Comparison of ENCODE assay signal across 13 mouse cellular contexts in genomic region chr4:45799956-45800537, GRCm38 (mm10). TPM values are rescaled to one million over a fixed set of nuclear protein-coding genes. Genes with fewer than 3 reads are reported as not detected.
DNase-seq lines count a peak whose midpoint lies in the region; ATAC-seq and TF ChIP-seq lines count a peak whose summit lies in the region.
"Had no signal": no experiment of that assay in that cellular context is flagged by ENCODE, and none has a peak within 500 bp of the region (broad histone marks: within the 10 kb centered on the region; RNA-seq: fewer than 3 reads in every experiment).

No protein-coding gene starts in this region.

- intact Hi-C loops in gastrocnemius, adult 2 months (cut with DNase I): no loop called here

- peaks cover 15% of the 10 kb centered on the region for H3K36me3 ChIP-seq in forebrain, postnatal 0 days (ENCODE audit: insufficient read depth)
- H3K36me3 ChIP-seq in forebrain, embryonic 12.5 days (replicated peaks): peaks cover 19% of the 10 kb centered on the region
- no peaks in the 10 kb centered on the region for H3K36me3 ChIP-seq in kidney, embryonic 15.5 days
- peaks cover 23% of the 10 kb centered on the region for H3K36me3 ChIP-seq in intestine, embryonic 14.5 days (ENCODE audit: control insufficient read depth, insufficient read depth, low read length)
- peaks cover 9% of the 10 kb centered on the region; the same call in 1 of the 2 replicates for H3K36me3 ChIP-seq in neural tube, embryonic 12.5 days
- H3K36me3 ChIP-seq: limb, embryonic 15.5 days had no signal

- ATAC-seq in forebrain, postnatal 0 days: no peak
- no peak for ATAC-seq in forebrain, embryonic 12.5 days (ENCODE audit: low FRiP score)
- no peak for ATAC-seq in kidney, embryonic 15.5 days (replicated peaks; ENCODE audit: low FRiP score)
- ATAC-seq in intestine, embryonic 14.5 days (replicated peaks; ENCODE audit: low FRiP score, low TSS enrichment, low read depth): no peak
- no peak for ATAC-seq in neural tube, embryonic 12.5 days (ENCODE audit: low FRiP score, low read depth)

- no peak for DNase-seq in forebrain, postnatal 0 days
- no peak for DNase-seq in kidney, adult 18-20 months
- no peak for DNase-seq in intestine, embryonic 14.5 days (ENCODE audit: low spot score)
- no peak for DNase-seq in layer of hippocampus, adult 18-20 months (ENCODE audit: low spot score in 2 of 2)
- DNase-seq in gastrocnemius, adult 2 months: no peak
- DNase-seq: kidney, postnatal 14 days had no signal

- peaks cover 20% of the 10 kb centered on the region for H3K4me1 ChIP-seq in forebrain, postnatal 0 days (ENCODE audit: insufficient read depth)
- peaks cover 23% of the 10 kb centered on the region for H3K4me1 ChIP-seq in forebrain, embryonic 12.5 days
- H3K4me1 ChIP-seq in kidney, embryonic 15.5 days: peaks cover 25% of the 10 kb centered on the region
- peaks cover 28% of the 10 kb centered on the region for H3K4me1 ChIP-seq in intestine, embryonic 14.5 days (replicated peaks; ENCODE audit: control insufficient read depth, insufficient read depth, low read length)
- H3K4me1 ChIP-seq in neural tube, embryonic 12.5 days: peaks cover 13% of the 10 kb centered on the region

- H3K27me3 ChIP-seq in forebrain, postnatal 0 days (ENCODE audit: insufficient read depth, low read length): no peaks in the 10 kb centered on the region
- peaks cover 4% of the 10 kb centered on the region; the same call in 1 of the 2 replicates for H3K27me3 ChIP-seq in forebrain, embryonic 12.5 days
- H3K27me3 ChIP-seq in kidney, embryonic 15.5 days: 0 out of 2 replicates have a peak, but pooled peaks cover 3% of the 10 kb centered on the region
- no peaks in the 10 kb centered on the region for H3K27me3 ChIP-seq in intestine, embryonic 14.5 days (replicated peaks; ENCODE audit: control insufficient read depth, insufficient read depth, low read length)
- H3K27me3 ChIP-seq in neural tube, embryonic 12.5 days (replicated peaks): no peaks in the 10 kb centered on the region

- H3K9me3 ChIP-seq in forebrain, postnatal 0 days (ENCODE audit: low read length): no peaks in the 10 kb centered on the region
- H3K9me3 ChIP-seq in forebrain, embryonic 12.5 days: no peaks in the 10 kb centered on the region
- H3K9me3 ChIP-seq in kidney, embryonic 15.5 days (replicated peaks): no peaks in the 10 kb centered on the region
- H3K9me3 ChIP-seq in intestine, embryonic 14.5 days (ENCODE audit: control insufficient read depth, low read length): no peaks in the 10 kb centered on the region
- H3K9me3 ChIP-seq in neural tube, embryonic 12.5 days: no peaks in the 10 kb centered on the region
- H3K9me3 ChIP-seq: limb, embryonic 15.5 days had no signal

- H3K4me2 ChIP-seq in forebrain, postnatal 0 days (ENCODE audit: low read depth): peak overlapping the region; percentile 79
- no peak overlapping the region for H3K4me2 ChIP-seq in forebrain, embryonic 12.5 days
- 0 out of 2 replicates have a peak overlapping the region, but pooled peaks have one; percentile 86 for H3K4me2 ChIP-seq in kidney, embryonic 15.5 days
- peak overlapping the region; percentile 57 for H3K4me2 ChIP-seq in intestine, embryonic 14.5 days (ENCODE audit: low read length)
- H3K4me2 ChIP-seq in neural tube, embryonic 12.5 days (replicated peaks): 0 out of 2 replicates have a peak overlapping the region, but pooled peaks have one; percentile 9

- no peak overlapping the region for H3K4me3 ChIP-seq in forebrain, postnatal 0 days (ENCODE audit: low read depth, low read length)
- H3K4me3 ChIP-seq in forebrain, embryonic 12.5 days (replicated peaks): no peak overlapping the region
- H3K4me3 ChIP-seq in kidney, embryonic 15.5 days (replicated peaks): no peak overlapping the region
- H3K4me3 ChIP-seq in intestine, embryonic 14.5 days (ENCODE audit: low read depth, low read length): peak overlapping the region; percentile 49
- H3K4me3 ChIP-seq in neural tube, embryonic 12.5 days: no peak overlapping the region
- H3K4me3 ChIP-seq in gastrocnemius, adult 2 months: no peak overlapping the region

- H3K27ac ChIP-seq in forebrain, postnatal 0 days (ENCODE audit: low read depth, low read length): no peak overlapping the region
- no peak overlapping the region for H3K27ac ChIP-seq in forebrain, embryonic 12.5 days
- no peak overlapping the region for H3K27ac ChIP-seq in kidney, embryonic 15.5 days
- H3K27ac ChIP-seq in intestine, embryonic 14.5 days (ENCODE audit: low read depth): peak overlapping the region; percentile 73
- no peak overlapping the region for H3K27ac ChIP-seq in neural tube, embryonic 12.5 days
- no peak overlapping the region for H3K27ac ChIP-seq in gastrocnemius, adult 2 months
- H3K27ac ChIP-seq: limb, embryonic 15.5 days had no signal

- H3K9ac ChIP-seq in forebrain, postnatal 0 days: no peak overlapping the region
- no peak overlapping the region for H3K9ac ChIP-seq in forebrain, embryonic 12.5 days
- H3K9ac ChIP-seq in kidney, embryonic 15.5 days: no peak overlapping the region
- no peak overlapping the region for H3K9ac ChIP-seq in intestine, embryonic 14.5 days (ENCODE audit: low read length)
- H3K9ac ChIP-seq in neural tube, embryonic 12.5 days: no peak overlapping the region
- H3K9ac ChIP-seq: limb, embryonic 15.5 days had no signal

- no peak for TF ChIP-seq CTCF in forebrain, postnatal 0 days (IDR thresholded peaks at IDR 0.05; ENCODE audit: low read depth)
- no peak for TF ChIP-seq CTCF in gastrocnemius, adult 2 months (IDR thresholded peaks at IDR 0.05)

- WGBS in forebrain, postnatal 0 days: 43% methylated on average over 3 of the region's 3 CpGs
- WGBS in forebrain, embryonic 12.5 days: 39% methylated on average over 3 of the region's 3 CpGs
- 11% methylated on average over 3 of the region's 3 CpGs for WGBS in kidney, embryonic 15.5 days
- WGBS in intestine, embryonic 14.5 days: 10% methylated on average over 3 of the region's 3 CpGs
- WGBS in neural tube, embryonic 12.5 days: 20% methylated on average over 3 of the region's 3 CpGs

RNA-seq across cellular contexts. Expression of gene Aldh1b1, which starts 1.2 kb away (rescaled TPM):
- 56.4 and 57.6 TPM in 2 replicates for total RNA-seq in forebrain, postnatal 0 days (2014; rRNA removed)
- 37.1 and 39.2 TPM in 2 replicates for polyA plus RNA-seq in forebrain, postnatal 0 days (2015; fragmentation: Nextera tagmentation; extraction: Ambion mirVana)
- polyA plus RNA-seq in forebrain, embryonic 12.5 days (2016; fragmentation: Nextera tagmentation; extraction: Ambion mirVana): 9.7 and 11.3 TPM in 2 replicates
- polyA plus RNA-seq in kidney, embryonic 15.5 days (2015; fragmentation: Nextera tagmentation; extraction: Ambion mirVana): 10.8 and 11.2 TPM in 2 replicates
- polyA plus RNA-seq in intestine, embryonic 14.5 days (2014; fragmentation: Nextera tagmentation; extraction: Ambion mirVana): 96.9 and 115 TPM in 2 replicates
- 11.0 and 11.4 TPM in 2 replicates for polyA plus RNA-seq in neural tube, embryonic 12.5 days (2016; fragmentation: Nextera tagmentation; extraction: Ambion mirVana)
- 1 to 10 TPM; 7.4 to 8.5 TPM for total RNA-seq in layer of hippocampus, adult 18-20 months (2021)
- under 1 TPM; 0.23 to 0.95 TPM for total RNA-seq in gastrocnemius, adult 2 months (2021)
- polyA plus RNA-seq: C2C12 had no signal

RNA-seq across cellular contexts. Expression of gene Igfbpl1, which starts 26.7 kb away (rescaled TPM):
- total RNA-seq in forebrain, postnatal 0 days (2014; rRNA removed): 102 and 123 TPM in 2 replicates
- polyA plus RNA-seq in forebrain, postnatal 0 days (2015; fragmentation: Nextera tagmentation; extraction: Ambion mirVana): 41.0 and 55.1 TPM in 2 replicates
- 55.9 and 74.5 TPM in 2 replicates for polyA plus RNA-seq in forebrain, embryonic 12.5 days (2016; fragmentation: Nextera tagmentation; extraction: Ambion mirVana)
- 0.06 and 0.10 TPM in 2 replicates for polyA plus RNA-seq in kidney, embryonic 15.5 days (2015; fragmentation: Nextera tagmentation; extraction: Ambion mirVana)
- polyA plus RNA-seq in intestine, embryonic 14.5 days (2014; fragmentation: Nextera tagmentation; extraction: Ambion mirVana): 0.67 and 1.3 TPM in 2 replicates
- 63.2 and 74.6 TPM in 2 replicates for polyA plus RNA-seq in neural tube, embryonic 12.5 days (2016; fragmentation: Nextera tagmentation; extraction: Ambion mirVana)
- 1 to 10 TPM in 1 of 2 experiments, under 1 TPM in 1; 0.43 to 1.4 TPM for total RNA-seq in layer of hippocampus, adult 18-20 months (2021)
- total RNA-seq in gastrocnemius, adult 2 months (2021): not detected
- total RNA-seq: hematopoietic stem cell, adult 5-6 weeks; megakaryocyte progenitor cell, adult 5-6 weeks had no signal
- polyA plus RNA-seq: C2C12 had no signal

RNA-seq across cellular contexts. Expression of gene Stra6l, which starts 48.4 kb away (rescaled TPM):
- total RNA-seq in forebrain, postnatal 0 days (2014; rRNA removed): 0.29 and 0.46 TPM in 2 replicates
- 0.38 and 0.47 TPM in 2 replicates for polyA plus RNA-seq in forebrain, postnatal 0 days (2015; fragmentation: Nextera tagmentation; extraction: Ambion mirVana)
- 0.65 and 1.2 TPM in 2 replicates for polyA plus RNA-seq in forebrain, embryonic 12.5 days (2016; fragmentation: Nextera tagmentation; extraction: Ambion mirVana)
- polyA plus RNA-seq in kidney, embryonic 15.5 days (2015; fragmentation: Nextera tagmentation; extraction: Ambion mirVana): 0.57 and 0.84 TPM in 2 replicates
- polyA plus RNA-seq in intestine, embryonic 14.5 days (2014; fragmentation: Nextera tagmentation; extraction: Ambion mirVana): 6.9 and 8.7 TPM in 2 replicates
- polyA plus RNA-seq in neural tube, embryonic 12.5 days (2016; fragmentation: Nextera tagmentation; extraction: Ambion mirVana): 7.3 and 7.8 TPM in 2 replicates
- total RNA-seq in layer of hippocampus, adult 18-20 months (2021): not detected
- total RNA-seq in gastrocnemius, adult 2 months (2021): not detected
- total RNA-seq: hematopoietic stem cell, adult 5-6 weeks; megakaryocyte progenitor cell, adult 5-6 weeks had no signal
- polyA plus RNA-seq: C2C12 had no signal

Comparison
In these comparisons a context has a peak if more than half of its experiments do, and no peak if none do; other contexts are left out.
1. RNA of gene Igfbpl1, which starts 26.7 kb away (polyA plus RNA-seq): 55.9 to 74.5 TPM in forebrain, embryonic 12.5 days, 63.2 to 74.6 TPM in neural tube, embryonic 12.5 days and 41.0 to 55.1 TPM in forebrain, postnatal 0 days; 0.67 to 1.3 TPM in intestine, embryonic 14.5 days and 0.06 to 0.10 TPM in kidney, embryonic 15.5 days; every median in the first group is over 10 times any median in the second.